34 mouse cellular contexts compared by ENCODE assay signal in the genomic region with DNA sequence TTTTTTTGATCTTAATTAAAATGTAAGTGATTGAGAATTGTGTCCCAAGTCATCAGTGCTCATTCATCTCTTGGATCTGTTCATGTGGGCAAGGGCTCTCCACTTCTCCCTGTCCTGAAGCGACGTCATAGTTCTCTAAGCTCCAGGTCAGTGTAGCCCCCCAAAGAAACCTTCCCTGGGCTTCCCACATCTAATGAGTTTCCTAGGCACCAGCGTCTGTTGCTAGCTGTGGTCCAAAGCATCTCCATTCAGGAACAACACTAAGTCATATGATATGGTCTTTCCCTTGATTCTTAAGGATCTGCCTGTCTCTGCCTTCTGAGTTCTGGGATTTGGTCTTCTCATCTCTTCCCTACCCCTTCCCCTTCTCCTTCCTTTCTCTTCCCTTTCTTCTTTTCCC.
"Had no signal": no experiment of that assay in that cellular context is flagged by ENCODE, and none has a peak within 500 bp of the region (broad histone marks: within the 10 kb centered on the region; RNA-seq: fewer than 3 reads in every experiment).

No protein-coding gene starts in this region.

- H3K4me1 ChIP-seq: heart, embryonic 12.5 days; heart, embryonic 15.5 days; intestine, embryonic 15.5 days had no signal

- H3K36me3 ChIP-seq: heart, embryonic 12.5 days; heart, embryonic 13.5 days; heart, embryonic 15.5 days; hindbrain, embryonic 10.5 days; hindbrain, embryonic 12.5 days; hindbrain, embryonic 13.5 days; hindbrain, embryonic 15.5 days; intestine, embryonic 15.5 days; kidney, embryonic 15.5 days had no signal

- H3K9ac ChIP-seq: heart, embryonic 12.5 days; heart, embryonic 13.5 days; heart, embryonic 15.5 days; hindbrain, embryonic 12.5 days; hindbrain, embryonic 13.5 days; hindbrain, embryonic 14.5 days; hindbrain, embryonic 15.5 days; intestine, embryonic 15.5 days; kidney, embryonic 15.5 days had no signal

- H3K27ac ChIP-seq: heart, embryonic 15.5 days; hindbrain, embryonic 10.5 days; hindbrain, embryonic 12.5 days; hindbrain, embryonic 13.5 days; hindbrain, embryonic 14.5 days; hindbrain, embryonic 15.5 days; hindbrain, postnatal 0 days; intestine, embryonic 15.5 days; kidney, embryonic 15.5 days; kidney, postnatal 0 days; layer of hippocampus, adult 2 months; left cerebral cortex, adult 2 months had no signal

- H3K4me2 ChIP-seq: heart, embryonic 11.5 days; heart, embryonic 12.5 days; heart, embryonic 13.5 days; heart, embryonic 15.5 days; hindbrain, embryonic 12.5 days; hindbrain, embryonic 13.5 days; hindbrain, embryonic 14.5 days; hindbrain, embryonic 15.5 days; intestine, embryonic 15.5 days; kidney, embryonic 15.5 days had no signal

- DNase-seq: heart, postnatal 10 days; heart, postnatal 14 days; heart, postnatal 36 days; heart, postnatal 4 days; kidney, adult 11 months; kidney, adult 18-20 months; kidney, adult 2 months; kidney, adult 8-10 months; kidney, adult 9 months; kidney, postnatal 10 days; kidney, postnatal 14 days; kidney, postnatal 25 days; kidney, postnatal 36 days; kidney, postnatal 4 days; layer of hippocampus, adult 9-11 months; layer of hippocampus, postnatal 36 days had no signal

- H3K9me3 ChIP-seq: heart, embryonic 12.5 days; heart, embryonic 13.5 days; heart, embryonic 15.5 days; hindbrain, embryonic 10.5 days; hindbrain, embryonic 12.5 days; hindbrain, embryonic 13.5 days; hindbrain, embryonic 15.5 days; intestine, embryonic 15.5 days; kidney, embryonic 15.5 days had no signal

- H3K4me3 ChIP-seq: heart, embryonic 12.5 days; heart, embryonic 13.5 days; heart, embryonic 15.5 days; hindbrain, embryonic 10.5 days; hindbrain, embryonic 12.5 days; hindbrain, embryonic 13.5 days; hindbrain, embryonic 15.5 days; intestine, embryonic 15.5 days; kidney, embryonic 15.5 days; layer of hippocampus, adult 2 months; left cerebral cortex, adult 2 months had no signal

- H3K27me3 ChIP-seq: heart, embryonic 12.5 days; heart, embryonic 13.5 days; heart, embryonic 15.5 days; hindbrain, embryonic 12.5 days; hindbrain, embryonic 13.5 days; hindbrain, embryonic 15.5 days; intestine, embryonic 15.5 days had no signal

- ATAC-seq: hindbrain, embryonic 16.5 days; hindbrain, postnatal 0 days; inflammation-experienced regulatory T-cells, adult 6 months; intestine, embryonic 15.5 days; intestine, embryonic 16.5 days had no signal
